Mouse (Mus musculus) ES-E14 (cell line): ENCODE results near the gene Map3k12. TPM values are rescaled to one million over a fixed set of nuclear protein-coding genes. Genes with fewer than 3 reads are reported as not detected.

Experiments
- DNase-seq: peaks from one replicate; pipeline ENCODE4 v3.0.0-alpha.2; 2013; ENCODE audit warnings: low read depth, low spot score
- H3K27ac ChIP-seq: 2 replicates; pipeline ENCODE4 v1.5.1; 2012; ENCODE audit warnings: low read depth, mild to moderate bottlenecking, low read length, moderate library complexity, mixed read lengths; ENCODE audit not compliant: poor library complexity, insufficient read depth, severe bottlenecking
- H3K36me3 ChIP-seq: 2 replicates; pipeline ENCODE4 v1.6.1; 2012; ENCODE audit warnings: mild to moderate bottlenecking, low read length, moderate library complexity, mixed read lengths; ENCODE audit not compliant: control insufficient read depth, poor library complexity, insufficient read depth, severe bottlenecking
- H3K4me1 ChIP-seq, 2 experiments: fragments of 150-350 bp in 1 of 2; sonication (generic) in 1 of 2; 2 replicates each; pipeline ENCODE4 v1.6.1; 2012; ENCODE audit warnings: low read length in 2 of 2, mild to moderate bottlenecking in 1 of 2, mixed read lengths in 1 of 2; ENCODE audit not compliant: control insufficient read depth in 2 of 2, insufficient read depth in 2 of 2, poor library complexity in 1 of 2
- H3K4me3 ChIP-seq, 2 experiments: fragments of 150-350 bp in 1 of 2; sonication (generic) in 1 of 2; 2 replicates each; pipeline ENCODE4 v1.5.1; 2012; ENCODE audit warnings: low read length in 2 of 2, low read depth in 1 of 2, mild to moderate bottlenecking in 1 of 2, mixed read lengths in 1 of 2; ENCODE audit not compliant: insufficient read depth in 1 of 2, poor library complexity in 1 of 2, severe bottlenecking in 1 of 2
- H3K9ac ChIP-seq: 2 replicates; pipeline ENCODE4 v1.6.1; 2012; ENCODE audit warnings: low read depth, mild to moderate bottlenecking, low read length, mixed read lengths; ENCODE audit not compliant: poor library complexity, insufficient read depth, severe bottlenecking
- H3K9me3 ChIP-seq: fragments of 150-350 bp; sonication (generic); 2 replicates; pipeline ENCODE4 v1.6.1; 2012; ENCODE audit warnings: low read depth, mild to moderate bottlenecking, low read length; ENCODE audit not compliant: control insufficient read depth, insufficient read depth
- CHD2 ChIP-seq: IDR thresholded peaks from 2 replicates; pipeline ENCODE4 v1.6.1; 2014; ENCODE audit warnings: mild to moderate bottlenecking, low read depth, low read length, inconsistent platforms
- HCFC1 ChIP-seq: IDR thresholded peaks from 2 replicates; pipeline ENCODE4 v1.6.1; 2012; ENCODE audit warnings: low read length, inconsistent platforms, borderline replicate concordance; ENCODE audit not compliant: insufficient read depth
- MAFK ChIP-seq: IDR thresholded peaks from 2 replicates; pipeline ENCODE4 v1.6.1; 2014; ENCODE audit warnings: mild to moderate bottlenecking, low read depth, low read length, inconsistent platforms; ENCODE audit not compliant: insufficient read depth
- ZC3H11A ChIP-seq: IDR thresholded peaks from 2 replicates; pipeline ENCODE4 v1.6.1; 2012; ENCODE audit warnings: low read depth, mild to moderate bottlenecking, inconsistent platforms, low read length, borderline replicate concordance
- ZNF384 ChIP-seq: IDR thresholded peaks from 2 replicates; pipeline ENCODE4 v1.6.1; 2012; ENCODE audit warnings: low read depth, low read length, inconsistent platforms
- in situ Hi-C, 2 experiments: fragments of 600-800 bp; cut with MboI; formaldehyde crosslinking; loops; one replicate each; pipeline ENCODE4 v1.15.1; 2025; ENCODE audit warnings: low sequenced_read_pairs in 2 of 2, inconsistent platforms in 1 of 2; ENCODE audit not compliant: unreplicated experiment in 2 of 2
- total RNA-seq: library from RNA; depleted of rRNA; stranded (reverse); fragments of 300-350 nt; gene quantifications from 2 replicates; pipeline ENCODE4 v1.2.3, GENCODE M21; 2012

Gene Map3k12
- total RNA-seq, 1 experiment: 18.1 TPM

DNA sequence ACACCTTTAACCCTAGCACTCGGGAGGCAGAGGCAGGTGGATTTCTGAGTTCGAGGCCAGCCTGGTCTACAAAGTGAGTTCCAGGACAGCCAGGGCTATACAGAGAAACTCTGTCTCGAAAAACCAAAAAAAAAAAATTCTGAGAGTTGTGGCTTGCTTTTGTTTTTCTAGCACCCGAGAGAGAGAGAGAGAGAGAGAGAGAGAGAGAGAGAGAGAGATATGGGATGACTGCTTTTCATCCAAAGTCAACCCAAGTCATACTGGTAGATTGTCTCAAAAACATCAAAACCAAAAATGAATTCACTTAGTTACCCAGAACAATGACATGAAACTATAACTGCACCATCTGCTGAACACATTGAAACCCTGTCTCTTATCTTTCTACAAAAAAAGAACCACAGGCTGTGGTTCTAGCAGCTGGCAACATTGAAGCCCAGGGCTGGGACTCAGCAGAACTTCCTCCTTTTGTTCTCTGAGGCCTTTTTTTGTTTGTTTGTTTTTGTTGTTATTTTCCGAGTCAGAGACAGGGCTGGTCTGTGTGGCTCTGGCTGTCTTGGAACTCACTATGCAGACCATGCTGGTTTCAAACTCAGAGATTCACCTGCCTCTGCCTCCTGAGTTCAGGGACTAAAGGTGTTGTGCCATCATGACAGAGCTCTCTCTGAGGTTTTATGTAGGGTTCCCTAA is 58.7 kb downstream of the Map3k12 start:
- peak overlapping the region; percentile 5; the same call in 1 of the 2 replicates for H3K9ac ChIP-seq
- no peak for DNase-seq
- in situ Hi-C loops: no loop called here
- H3K4me1 ChIP-seq: peaks cover 0 to 18% of the 10 kb centered on the region in 2 experiments; a peak in 2 of 4 replicates
- peak overlapping the region in 1 of 2 experiments; percentile 84; a peak in 2 of 4 replicates for H3K4me3 ChIP-seq
- TF ChIP-seq ZNF384 (no peak), HCFC1 (no peak), ZC3H11A (no peak), MAFK (no peak), CHD2 (no peak)
- H3K36me3 ChIP-seq: peaks cover 5% of the 10 kb centered on the region
- no peaks in the 10 kb centered on the region for H3K9me3 ChIP-seq
- H3K27ac ChIP-seq: no peak overlapping the region; the same call in 1 of the 2 replicates

- Histone ChIP-seq H3K36me3 (no peaks in the 10 kb centered on the region), H3K27ac (no peak overlapping the region), H3K9ac (no peak overlapping the region), H3K9me3 (no peaks in the 10 kb centered on the region), H3K4me1 (peaks cover 0 to 15% of the 10 kb centered on the region in 2 experiments; a peak in 2 of 4 replicates), H3K4me3 (no peak overlapping the region)
- no peak for TF ChIP-seq HCFC1
- no peak for TF ChIP-seq ZC3H11A
- no peak for TF ChIP-seq MAFK
- no peak for TF ChIP-seq CHD2
- TF ChIP-seq ZNF384: no peak
- in situ Hi-C loops: no loop called here
- no peak for DNase-seq
These were observed 60.9 kb downstream of the Map3k12 start for GRCm38 (mm10) chr15:102455993-102456392.

- TF ChIP-seq HCFC1 (no peak), MAFK (no peak), ZNF384 (no peak), ZC3H11A (no peak), CHD2 (no peak)
- Histone ChIP-seq H3K9me3 (no peaks in the 10 kb centered on the region), H3K36me3 (no peaks in the 10 kb centered on the region), H3K9ac (peak overlapping the region; percentile 41; the same call in 1 of the 2 replicates), H3K27ac (no peak overlapping the region), H3K4me3 (peak overlapping the region; percentile 55 to 56), H3K4me1 (peaks cover 0 to 14% of the 10 kb centered on the region in 2 experiments; a peak in 2 of 4 replicates)
- DNase-seq: no peak
- in situ Hi-C loops: no loop called here
These were observed 65.0 kb downstream of the Map3k12 start for GRCm38 (mm10) chr15:102451666-102452430.

GRCm38 (mm10) chr15:102450928-102451327 is 65.9 kb downstream of the Map3k12 start:
- TF ChIP-seq CHD2: no peak
- no peak for TF ChIP-seq ZNF384
- TF ChIP-seq HCFC1: no peak
- TF ChIP-seq MAFK: peak; percentile 99
- TF ChIP-seq ZC3H11A: no peak
- H3K27ac ChIP-seq: no peak overlapping the region
- peaks cover 0 to 10% of the 10 kb centered on the region in 2 experiments; a peak in 2 of 4 replicates for H3K4me1 ChIP-seq
- H3K9ac ChIP-seq: no peak overlapping the region
- H3K36me3 ChIP-seq: no peaks in the 10 kb centered on the region
- H3K9me3 ChIP-seq: no peaks in the 10 kb centered on the region
- H3K4me3 ChIP-seq: 0 out of 4 replicates have a peak overlapping the region, but pooled peaks of 1 of the 2 experiments have one; percentile 11
- in situ Hi-C loops: no loop called here
- no peak for DNase-seq
